Mouse (Mus musculus): Measurements from ENCODE around the gene Eci2. TPM values are rescaled to one million over a fixed set of nuclear protein-coding genes. Genes with fewer than 3 reads are reported as not detected.

The Eci2 gene
- total and polyA plus RNA-seq, 3 experiments = 83.3 to 116 (median 86.0) TPM

DNA sequence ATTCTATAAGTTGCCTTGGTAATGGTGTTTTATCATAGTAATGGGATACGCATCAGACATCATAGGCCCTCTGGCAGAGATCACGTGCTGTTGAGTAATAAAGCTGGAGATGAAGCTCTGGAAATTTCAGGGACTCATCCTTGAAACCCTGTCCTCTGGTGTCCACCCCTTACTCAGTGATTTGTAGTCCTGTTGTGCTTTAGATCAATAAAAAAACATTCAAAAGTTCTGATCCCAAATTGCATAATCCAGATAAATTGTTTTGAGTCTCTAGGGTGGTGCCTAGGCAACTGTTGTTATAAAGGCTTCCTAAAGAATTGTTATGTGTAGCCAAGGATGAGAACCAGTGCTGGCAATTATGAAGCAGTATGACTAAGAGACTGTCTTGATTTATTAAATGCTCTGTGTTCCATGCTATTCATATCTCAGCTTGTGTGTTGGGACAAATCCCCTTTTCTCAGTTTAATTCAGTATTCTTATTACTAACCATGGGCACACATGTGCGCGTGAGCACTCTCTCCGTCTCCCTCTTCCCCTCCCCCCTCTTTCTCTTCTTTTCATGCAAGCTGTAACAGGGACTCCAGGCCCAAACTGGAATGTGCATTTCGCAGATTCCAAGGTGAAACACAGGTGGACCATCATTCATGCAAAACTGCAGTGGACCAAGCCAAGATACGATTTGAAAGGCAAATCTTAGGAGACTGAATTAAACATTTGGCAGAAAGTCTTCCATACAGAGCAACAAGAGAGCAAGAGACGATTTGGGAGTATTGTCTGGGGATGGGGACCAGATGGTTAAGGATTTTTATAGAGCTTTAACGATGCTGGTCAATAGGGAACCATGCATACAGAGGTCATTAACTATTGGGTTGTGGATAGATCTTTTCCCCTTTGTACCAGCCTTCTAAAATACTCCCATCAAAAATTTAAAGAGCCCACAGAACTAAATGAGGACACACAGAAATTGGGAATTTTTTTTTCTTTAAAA, 43.9 kb upstream of the Eci2 start:
- in situ Hi-C loops (cut with MboI; ENCODE audit: low pct_ligation_motif_present, low pct_unique_long_range_greater_than_20kb, low sequenced_read_pairs) = no loop called here
- dilution Hi-C loops (cut with MboI; ENCODE audit: extremely low pct_ligation_motif_present, extremely low pct_unique_long_range_greater_than_20kb, low sequenced_read_pairs) = no loop called here

DNA sequence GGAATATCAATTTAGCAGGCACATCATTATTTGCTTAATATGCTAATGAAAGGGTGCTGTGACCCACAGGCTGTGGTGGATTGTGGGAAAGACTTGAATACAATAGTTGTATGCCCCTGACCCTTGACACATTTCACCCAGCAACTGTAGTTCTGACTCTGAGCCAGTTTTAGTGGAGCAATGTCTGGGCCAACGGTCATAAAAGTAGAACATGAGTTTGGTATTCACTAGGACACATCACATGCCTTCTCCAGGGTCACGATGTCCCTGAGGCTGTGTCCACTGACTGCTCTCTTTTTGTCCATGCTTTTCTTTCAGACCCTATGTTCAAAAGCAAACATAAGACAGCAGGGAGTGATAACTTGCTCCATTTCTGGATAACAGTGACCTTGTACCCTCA, 40.2 kb upstream of the Eci2 start:
- DNase-seq (ENCODE audit: extremely low read depth) = no peak
- in situ Hi-C loops (cut with MboI; ENCODE audit: low pct_ligation_motif_present, low pct_unique_long_range_greater_than_20kb, low sequenced_read_pairs) (no loop called here), dilution Hi-C loops (cut with MboI; ENCODE audit: extremely low pct_ligation_motif_present, extremely low pct_unique_long_range_greater_than_20kb, low sequenced_read_pairs) (no loop called here)
- Histone ChIP-seq H3K9me3 (replicated peaks; ENCODE audit: low read length) (no peaks in the 10 kb centered on the region), H3K4me3 (replicated peaks in 1 of 3; ENCODE audit: low read depth in 2 of 3, low read length in 2 of 3, poor library complexity in 1 of 3) (no peak overlapping the region), H3K9ac (ENCODE audit: insufficient read depth, low read depth) (no peak overlapping the region), H3K27me3 (replicated peaks) (no peaks in the 10 kb centered on the region), H3K4me1 (ENCODE audit: control insufficient read depth in 1 of 2, insufficient read depth in 2 of 2) (peaks cover 0 to 11% of the 10 kb centered on the region in 2 experiments; a peak in 3 of 4 replicates), H3K27ac (ENCODE audit: insufficient read depth, low read depth) (no peak overlapping the region), H3K4me2 (ENCODE audit: insufficient read depth, low read depth, poor library complexity, severe bottlenecking) (no peak overlapping the region), H3K36me3 (replicated peaks in 1 of 2; ENCODE audit: control insufficient read depth in 1 of 2, insufficient read depth in 1 of 2, low read length in 1 of 2) (no peaks in the 10 kb centered on the region), H3K79me2 (replicated peaks; ENCODE audit: control insufficient read depth, extremely low read depth, insufficient read depth, poor library complexity, severe bottlenecking) (no peaks in the 10 kb centered on the region)
- TF ChIP-seq JUN (IDR thresholded peaks at IDR 0.05; ENCODE audit: insufficient read depth, low read depth, low read length) (no peak), ETS1 (conservative IDR thresholded peaks at IDR 0.05; ENCODE audit: low read depth, low read length) (no peak), EP300 (IDR thresholded peaks at IDR 0.05; ENCODE audit: low read length) (no peak), MYC (IDR thresholded peaks at IDR 0.05; ENCODE audit: low read depth, low read length) (no peak), KAT2A (IDR thresholded peaks at IDR 0.05; ENCODE audit: insufficient replicate concordance, low read length) (no peak), MAX (IDR thresholded peaks at IDR 0.05; ENCODE audit: low read length) (no peak), ZKSCAN1 (IDR thresholded peaks at IDR 0.05; ENCODE audit: borderline replicate concordance, low read depth, low read length) (no peak), E2F4 (IDR thresholded peaks at IDR 0.05; ENCODE audit: insufficient replicate concordance, low read depth, low read length) (no peak), ZMIZ1 (IDR thresholded peaks at IDR 0.05; ENCODE audit: low read depth, low read length) (no peak)

More for the DNA sequence above, 43.9 kb upstream of the Eci2 start:
- Histone ChIP-seq H3K9me3 (replicated peaks; ENCODE audit: low read length) (no peaks in the 10 kb centered on the region), H3K4me3 (replicated peaks in 1 of 3; ENCODE audit: low read depth in 2 of 3, low read length in 2 of 3, poor library complexity in 1 of 3) (no peak overlapping the region), H3K9ac (ENCODE audit: insufficient read depth, low read depth) (no peak overlapping the region), H3K79me2 (replicated peaks; ENCODE audit: control insufficient read depth, extremely low read depth, insufficient read depth, poor library complexity, severe bottlenecking) (no peaks in the 10 kb centered on the region), H3K27me3 (replicated peaks) (no peaks in the 10 kb centered on the region), H3K4me1 (ENCODE audit: control insufficient read depth in 1 of 2, insufficient read depth in 2 of 2) (peaks cover 0 to 6% of the 10 kb centered on the region in 2 experiments; a peak in 3 of 4 replicates), H3K4me2 (ENCODE audit: insufficient read depth, low read depth, poor library complexity, severe bottlenecking) (no peak overlapping the region), H3K27ac (ENCODE audit: insufficient read depth, low read depth) (no peak overlapping the region), H3K36me3 (replicated peaks in 1 of 2; ENCODE audit: control insufficient read depth in 1 of 2, insufficient read depth in 1 of 2, low read length in 1 of 2) (no peaks in the 10 kb centered on the region)
- TF ChIP-seq PAX5 (IDR thresholded peaks at IDR 0.05; ENCODE audit: low read length) (no peak), ZC3H11A (IDR thresholded peaks at IDR 0.05; ENCODE audit: low read depth, low read length) (no peak), NRF1 (IDR thresholded peaks at IDR 0.05; ENCODE audit: low read depth, low read length) (no peak), ZMIZ1 (IDR thresholded peaks at IDR 0.05; ENCODE audit: low read depth, low read length) (no peak), ZNF384 (IDR thresholded peaks at IDR 0.05; ENCODE audit: low read depth, low read length) (no peak), E2F4 (IDR thresholded peaks at IDR 0.05; ENCODE audit: insufficient replicate concordance, low read depth, low read length) (no peak), UBTF (IDR thresholded peaks at IDR 0.05; ENCODE audit: low read depth, low read length) (no peak), HCFC1 (IDR thresholded peaks at IDR 0.05; ENCODE audit: low read depth, low read length) (no peak), MAX (IDR thresholded peaks at IDR 0.05; ENCODE audit: low read length) (no peak), IRF4 (IDR thresholded peaks at IDR 0.05; ENCODE audit: low read depth, low read length) (no peak), USF2 (conservative IDR thresholded peaks at IDR 0.05; ENCODE audit: low read depth, low read length) (no peak), GABPA (IDR thresholded peaks at IDR 0.05; ENCODE audit: insufficient replicate concordance, low read depth, low read length) (no peak), EP300 (IDR thresholded peaks at IDR 0.05; ENCODE audit: low read length) (no peak), MEF2A (IDR thresholded peaks at IDR 0.05; ENCODE audit: borderline replicate concordance, low read depth, low read length) (no peak), TBP (conservative IDR thresholded peaks at IDR 0.05; ENCODE audit: low read depth, low read length) (no peak), POLR2A (IDR thresholded peaks at IDR 0.05; ENCODE audit: low read depth, low read length) (no peak)
- no peak for DNase-seq (ENCODE audit: extremely low read depth)

Measured in CH12.LX (cell line).